Comparison of ENCODE assay signal across 16 mouse cellular contexts in genomic region chr11:115705561-115705960, GRCm38 (mm10). TPM values are rescaled to one million over a fixed set of nuclear protein-coding genes. Genes with fewer than 3 reads are reported as not detected.
DNase-seq lines count a peak whose midpoint lies in the region; ATAC-seq and TF ChIP-seq lines count a peak whose summit lies in the region.
"Had no signal": no experiment of that assay in that cellular context is flagged by ENCODE, and none has a peak within 500 bp of the region (broad histone marks: within the 10 kb centered on the region; RNA-seq: fewer than 3 reads in every experiment).

No protein-coding gene starts in this region.

- no peak overlapping the region for H3K4me3 ChIP-seq in heart, embryonic 16.5 days (ENCODE audit: low read length)
- 0 out of 2 replicates have a peak overlapping the region, but pooled peaks have one; percentile 17 for H3K4me3 ChIP-seq in E14TG2a.4 (replicated peaks; ENCODE audit: low read length)
- no peak overlapping the region for H3K4me3 ChIP-seq in liver, embryonic 15.5 days (replicated peaks)
- H3K4me3 ChIP-seq: embryonic facial prominence, embryonic 13.5 days; midbrain, embryonic 15.5 days; stomach, embryonic 15.5 days had no signal

- no peaks in the 10 kb centered on the region for H3K27me3 ChIP-seq in heart, embryonic 16.5 days (ENCODE audit: control insufficient read depth, insufficient read depth, low read length)
- H3K27me3 ChIP-seq in E14TG2a.4 (ENCODE audit: insufficient read depth, low read length), result no peaks in the 10 kb centered on the region
- no peaks in the 10 kb centered on the region for H3K27me3 ChIP-seq in liver, embryonic 15.5 days
- H3K27me3 ChIP-seq: embryonic facial prominence, embryonic 13.5 days; midbrain, embryonic 15.5 days; neural tube, embryonic 13.5 days; stomach, embryonic 15.5 days had no signal

- H3K9ac ChIP-seq in heart, embryonic 16.5 days (ENCODE audit: low read length), result 0 out of 2 replicates have a peak overlapping the region, but pooled peaks have one; percentile 15
- no peak overlapping the region; the same call in 1 of the 2 replicates for H3K9ac ChIP-seq in liver, embryonic 15.5 days
- H3K9ac ChIP-seq: embryonic facial prominence, embryonic 13.5 days; midbrain, embryonic 15.5 days; neural tube, embryonic 13.5 days; stomach, embryonic 15.5 days had no signal

- no peak for TF ChIP-seq CTCF in E14TG2a.4 (conservative IDR thresholded peaks at IDR 0.05; ENCODE audit: low read length)

- H3K36me3 ChIP-seq in heart, embryonic 16.5 days (ENCODE audit: control insufficient read depth, insufficient read depth), result no peaks in the 10 kb centered on the region
- H3K36me3 ChIP-seq in E14TG2a.4 (ENCODE audit: insufficient read depth, low read length), result no peaks in the 10 kb centered on the region
- H3K36me3 ChIP-seq in liver, embryonic 15.5 days (replicated peaks), result no peaks in the 10 kb centered on the region
- H3K36me3 ChIP-seq: embryonic facial prominence, embryonic 13.5 days; midbrain, embryonic 15.5 days; neural tube, embryonic 13.5 days; stomach, embryonic 15.5 days had no signal

- no peak overlapping the region for H3K4me2 ChIP-seq in heart, embryonic 16.5 days (ENCODE audit: low read depth, low read length)
- peak overlapping the region; percentile 21; the same call in 1 of the 2 replicates for H3K4me2 ChIP-seq in liver, embryonic 15.5 days
- H3K4me2 ChIP-seq: midbrain, embryonic 15.5 days; stomach, embryonic 15.5 days had no signal

- no peaks in the 10 kb centered on the region for H3K9me3 ChIP-seq in heart, embryonic 16.5 days (replicated peaks; ENCODE audit: control insufficient read depth, low read length)
- no peaks in the 10 kb centered on the region; the same call in 1 of the 2 replicates for H3K9me3 ChIP-seq in E14TG2a.4 (ENCODE audit: low read length)
- H3K9me3 ChIP-seq in liver, embryonic 15.5 days (replicated peaks), result no peaks in the 10 kb centered on the region
- H3K9me3 ChIP-seq: embryonic facial prominence, embryonic 13.5 days; midbrain, embryonic 15.5 days; neural tube, embryonic 13.5 days; stomach, embryonic 15.5 days had no signal

- ATAC-seq in heart, embryonic 16.5 days (replicated peaks; ENCODE audit: extremely low read depth, insufficient read depth, low FRiP score), result no peak
- no peak for ATAC-seq in liver, embryonic 15.5 days (ENCODE audit: insufficient read depth)
- ATAC-seq: forebrain, embryonic 16.5 days; midbrain, embryonic 15.5 days had no signal

- 69% methylated on average over 2 of the region's 2 CpGs for WGBS in heart, embryonic 16.5 days
- 45% methylated on average over 2 of the region's 2 CpGs for WGBS in liver, embryonic 15.5 days (ENCODE audit: insufficient replicate concordance)

- peak overlapping the region; percentile 40 for H3K27ac ChIP-seq in heart, embryonic 16.5 days (ENCODE audit: low read length)
- peak overlapping the region; percentile 53; the same call in 1 of the 2 replicates for H3K27ac ChIP-seq in liver, embryonic 15.5 days (replicated peaks)
- H3K27ac ChIP-seq: embryonic facial prominence, embryonic 13.5 days; midbrain, embryonic 15.5 days; neural tube, embryonic 13.5 days; stomach, embryonic 15.5 days had no signal

- peak; percentile 11 for DNase-seq in cerebellum, adult 11-12 months
- no peak for DNase-seq in cerebellum, adult 8-10 months
- DNase-seq in heart, postnatal 36 days, result no peak
- DNase-seq in embryo, embryonic 9.5 days (ENCODE audit: extremely low spot score), result no peak
- no peak for DNase-seq in thymus, postnatal 0 days (ENCODE audit: low spot score)
- DNase-seq: cerebellum, postnatal 36 days; gastrocnemius, postnatal 25 days; thymus, postnatal 36 days had no signal

- peaks cover 29% of the 10 kb centered on the region for H3K4me1 ChIP-seq in heart, embryonic 16.5 days (ENCODE audit: control insufficient read depth, insufficient read depth, low read length)
- H3K4me1 ChIP-seq in E14TG2a.4 (replicated peaks; ENCODE audit: low read depth, low read length), result peaks cover 71% of the 10 kb centered on the region
- peaks cover 58% of the 10 kb centered on the region for H3K4me1 ChIP-seq in liver, embryonic 15.5 days (replicated peaks)

- intact Hi-C loops in heart, postnatal 36 days (cut with DNase I), result no loop called here

RNA-seq across cellular contexts. Expression of gene Grb2, which starts 2.8 kb away (rescaled TPM):
- polyA plus RNA-seq in heart, embryonic 16.5 days (2015; fragmentation: Nextera tagmentation; extraction: Ambion mirVana), result 103 and 118 TPM in 2 replicates
- total RNA-seq in heart, postnatal 36 days (2021), result 100 to 1,000 TPM; 102 to 110 TPM
- 53.4 and 55.8 TPM in 2 replicates for polyA plus RNA-seq in liver, embryonic 15.5 days (2015; fragmentation: Nextera tagmentation; extraction: Ambion mirVana)
- 143 and 144 TPM in 2 replicates for polyA plus RNA-seq in thymus, postnatal 0 days (2015; fragmentation: Nextera tagmentation; extraction: Ambion mirVana)

RNA-seq across cellular contexts. Expression of gene Tmem94, which starts 59.7 kb away (rescaled TPM):
- 36.8 and 43.1 TPM in 2 replicates for polyA plus RNA-seq in heart, embryonic 16.5 days (2015; fragmentation: Nextera tagmentation; extraction: Ambion mirVana)
- 100 to 1,000 TPM in 1 of 2 experiments, 10 to 100 TPM in 1; 92.3 to 101 TPM for total RNA-seq in heart, postnatal 36 days (2021)
- polyA plus RNA-seq in liver, embryonic 15.5 days (2015; fragmentation: Nextera tagmentation; extraction: Ambion mirVana), result 9.9 and 10.1 TPM in 2 replicates
- 8.3 and 9.5 TPM in 2 replicates for polyA plus RNA-seq in thymus, postnatal 0 days (2015; fragmentation: Nextera tagmentation; extraction: Ambion mirVana)
